Mouse (Mus musculus) embryonic facial prominence, embryonic 11.5 days (tissue): ENCODE measurements at regions not wholly inside any gene's neighbourhood (a gene's known extent, or its start where the extent isn't known, plus 50 kb on each side); places are given as distances from the start of the nearest gene placed in this dataset.

Source experiments
- ATAC-seq: fragments of 200-750 bp; cut with Nextera tagmentation; replicated peaks from 2 replicates; pipeline ENCODE4 v1.8.0; 2017; ENCODE audit warnings: low read depth; ENCODE audit not compliant: insufficient number of reproducible peaks, low FRiP score, low TSS enrichment
- DNase-seq: peaks from one replicate; pipeline ENCODE4 v3.0.0-alpha.2; 2015; ENCODE audit warnings: low spot score
- H3K27ac ChIP-seq: fragments of 300-500 bp; sonication (generic); replicated peaks from 2 replicates; pipeline ENCODE4 v1.5.1; 2014; ENCODE audit warnings: mild to moderate bottlenecking, low read depth, low read length, control low read depth
- H3K27me3 ChIP-seq: fragments of 300-500 bp; sonication (generic); 2 replicates; pipeline ENCODE4 v1.6.1; 2014; ENCODE audit warnings: mild to moderate bottlenecking, low read length, moderate library complexity, mixed read lengths; ENCODE audit not compliant: control insufficient read depth, insufficient read depth
- H3K36me3 ChIP-seq: fragments of 300-500 bp; sonication (generic); replicated peaks from 2 replicates; pipeline ENCODE4 v1.6.1; 2014; ENCODE audit warnings: low read depth, mild to moderate bottlenecking, low read length, moderate library complexity, mixed read lengths; ENCODE audit not compliant: control insufficient read depth, insufficient read depth
- H3K4me1 ChIP-seq: fragments of 300-500 bp; sonication (generic); 2 replicates; pipeline ENCODE4 v1.6.1; 2014; ENCODE audit warnings: low read length, mixed read lengths; ENCODE audit not compliant: control insufficient read depth, insufficient read depth
- H3K4me2 ChIP-seq: fragments of 300-500 bp; sonication (generic); 2 replicates; pipeline ENCODE4 v1.6.1; 2014; ENCODE audit warnings: low read depth, mild to moderate bottlenecking, control low read depth, low read length, moderate library complexity
- H3K4me3 ChIP-seq: fragments of 300-500 bp; sonication (generic); 2 replicates; pipeline ENCODE4 v1.5.1; 2014; ENCODE audit warnings: low read depth, low read length, control low read depth
- H3K9ac ChIP-seq: fragments of 300-500 bp; sonication (generic); replicated peaks from 2 replicates; pipeline ENCODE4 v1.6.1; 2014; ENCODE audit warnings: mild to moderate bottlenecking, control low read depth, low read length
- H3K9me3 ChIP-seq: fragments of 300-500 bp; sonication (generic); replicated peaks from 2 replicates; pipeline ENCODE4 v1.6.1; 2016; ENCODE audit warnings: mild to moderate bottlenecking, low read length, inconsistent platforms, mixed read lengths; ENCODE audit not compliant: control insufficient read depth
- WGBS: fragments of 180-500 bp; shearing (Covaris S2); extraction: QIAGEN DNeasy Blood & Tissue Kit; methylation state at CpG from one replicate; pipeline ENCODE4 v1.1.7; 2014; 5-methylcytosine and 5-hydroxymethylcytosine counted together

DNA sequence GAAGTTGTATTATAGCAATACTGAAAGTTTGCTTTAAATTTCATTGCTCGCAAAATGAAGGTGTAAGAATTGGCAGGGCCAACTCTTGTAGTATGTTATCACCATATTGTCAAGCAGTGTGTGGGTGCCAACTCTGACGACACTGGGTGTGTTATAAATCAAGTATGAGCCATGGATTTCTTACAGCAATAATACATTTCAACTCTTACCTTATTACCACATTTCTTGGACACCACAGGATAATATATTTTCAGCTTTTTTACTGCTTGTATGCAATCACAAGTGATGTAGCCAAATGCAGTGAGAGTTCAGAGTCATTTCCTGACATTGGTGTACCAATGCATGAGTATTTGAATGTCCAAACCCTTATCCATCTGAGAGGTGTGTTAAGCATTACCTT, 1529.2 kb upstream of the Zeb2 start:
- Histone ChIP-seq H3K4me3 (no peak overlapping the region), H3K36me3 (no peaks in the 10 kb centered on the region), H3K9ac (no peak overlapping the region), H3K27ac (no peak overlapping the region), H3K27me3 (no peaks in the 10 kb centered on the region), H3K9me3 (no peaks in the 10 kb centered on the region), H3K4me1 (no peaks in the 10 kb centered on the region), H3K4me2 (no peak overlapping the region)
- no peak for DNase-seq
- no peak for ATAC-seq
- WGBS = 86% methylated on average over 2 of the region's 2 CpGs

DNA sequence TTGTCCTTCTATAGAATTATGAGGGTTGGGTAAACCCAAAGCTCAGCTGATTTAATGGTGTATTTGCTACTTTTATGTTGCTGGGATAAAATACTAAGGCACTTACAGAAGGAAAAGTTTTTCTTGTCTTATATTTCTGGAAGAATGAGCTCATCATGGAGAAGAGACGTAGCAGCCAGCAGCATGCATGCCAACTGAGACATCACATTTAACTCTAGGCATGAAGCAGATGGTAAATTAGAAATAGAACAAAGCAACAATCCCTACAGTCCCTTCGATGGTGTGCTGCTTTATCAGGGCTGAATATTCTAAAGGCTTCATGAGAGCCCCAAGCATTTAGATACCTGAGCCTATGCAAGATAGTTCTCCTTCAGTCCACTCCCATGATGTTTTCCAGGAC, 1492.0 kb upstream of the Zeb2 start:
- H3K9me3 ChIP-seq = no peaks in the 10 kb centered on the region
- WGBS = 80% methylated on average over 2 of the region's 2 CpGs
- H3K4me3 ChIP-seq = no peak overlapping the region
- no peaks in the 10 kb centered on the region for H3K36me3 ChIP-seq
- ATAC-seq (no peak), DNase-seq (no peak)
- no peaks in the 10 kb centered on the region for H3K27me3 ChIP-seq
- H3K9ac ChIP-seq = no peak overlapping the region
- no peaks in the 10 kb centered on the region for H3K4me1 ChIP-seq
- H3K4me2 ChIP-seq = no peak overlapping the region
- no peak overlapping the region for H3K27ac ChIP-seq

DNA sequence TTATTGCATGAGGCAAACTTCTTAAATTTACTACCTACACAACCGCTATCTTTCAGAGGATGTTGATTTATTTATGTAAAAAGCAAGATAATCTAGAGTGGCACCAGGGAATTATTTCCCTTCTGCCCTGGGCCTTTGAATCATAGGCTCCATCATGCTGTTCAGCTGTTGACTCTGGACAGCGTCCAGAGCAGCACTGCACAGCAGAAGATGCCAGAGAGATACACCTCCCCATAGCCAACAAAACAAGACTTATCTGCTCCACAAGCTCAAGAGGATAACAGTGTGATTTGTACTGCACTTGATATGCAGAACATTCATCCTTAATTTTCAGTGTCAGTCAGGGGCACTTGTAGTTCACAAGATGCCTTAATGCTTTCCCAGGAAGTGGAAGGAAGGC, 1464.6 kb upstream of the Zeb2 start:
- no peak for ATAC-seq
- Histone ChIP-seq H3K4me1 (no peaks in the 10 kb centered on the region), H3K9me3 (no peaks in the 10 kb centered on the region), H3K27me3 (no peaks in the 10 kb centered on the region), H3K4me3 (no peak overlapping the region), H3K36me3 (no peaks in the 10 kb centered on the region), H3K4me2 (no peak overlapping the region), H3K9ac (no peak overlapping the region), H3K27ac (no peak overlapping the region)
- no peak for DNase-seq
- 61% methylated on average over 2 of the region's 2 CpGs for WGBS

- no peak for ATAC-seq
These were observed 1453.2 kb upstream of the Zeb2 start for GRCm38 (mm10) chr2:46570416-46570815.

DNA sequence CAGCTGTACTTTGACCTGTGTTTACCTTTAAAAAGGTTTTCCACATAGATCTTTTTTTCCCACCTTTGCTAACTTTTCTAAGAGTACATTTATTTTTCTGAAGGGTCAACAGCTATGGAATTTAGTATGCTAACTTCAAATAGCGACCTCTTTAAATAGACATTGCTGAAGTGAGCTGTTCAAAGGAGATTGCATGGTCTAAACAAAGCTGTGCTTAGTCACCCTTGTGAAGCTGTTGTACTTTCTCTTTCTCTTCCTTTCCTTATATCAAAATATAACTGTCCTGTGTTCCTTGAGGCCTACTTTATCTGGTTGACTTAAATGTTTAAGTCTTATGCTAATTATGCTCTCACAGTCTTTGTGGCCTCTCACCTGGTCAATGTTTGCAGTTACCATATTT, 1416.2 kb upstream of the Zeb2 start:
- Histone ChIP-seq H3K9ac (no peak overlapping the region), H3K27ac (no peak overlapping the region), H3K4me3 (no peak overlapping the region), H3K36me3 (no peaks in the 10 kb centered on the region), H3K4me2 (no peak overlapping the region), H3K27me3 (no peaks in the 10 kb centered on the region), H3K9me3 (no peaks in the 10 kb centered on the region), H3K4me1 (no peaks in the 10 kb centered on the region)
- DNase-seq (no peak), ATAC-seq (no peak)
- WGBS = 61% methylated on average over 1 of the region's 1 CpGs

More at GRCm38 (mm10) chr2:46570416-46570815, 1453.2 kb upstream of the Zeb2 start:
- no peak overlapping the region for H3K27ac ChIP-seq
- no peak for DNase-seq
- no peaks in the 10 kb centered on the region for H3K27me3 ChIP-seq
- H3K9me3 ChIP-seq = no peaks in the 10 kb centered on the region
- no peak overlapping the region for H3K4me3 ChIP-seq
- no peak overlapping the region for H3K9ac ChIP-seq
- H3K4me1 ChIP-seq = no peaks in the 10 kb centered on the region
- no peak overlapping the region for H3K4me2 ChIP-seq
- no peaks in the 10 kb centered on the region for H3K36me3 ChIP-seq
- 85% methylated on average over 2 of the region's 2 CpGs for whole genome bisulfite sequencing

GRCm38 (mm10) chr2:46530686-46531085, 1413.5 kb upstream of the Zeb2 start:
- 77% methylated on average over 1 of the region's 1 CpGs for WGBS
- Histone ChIP-seq H3K9ac (no peak overlapping the region), H3K4me1 (no peaks in the 10 kb centered on the region), H3K4me3 (no peak overlapping the region), H3K27me3 (no peaks in the 10 kb centered on the region), H3K4me2 (no peak overlapping the region), H3K27ac (no peak overlapping the region), H3K9me3 (no peaks in the 10 kb centered on the region), H3K36me3 (no peaks in the 10 kb centered on the region)
- no peak for DNase-seq
- no peak for ATAC-seq

DNA sequence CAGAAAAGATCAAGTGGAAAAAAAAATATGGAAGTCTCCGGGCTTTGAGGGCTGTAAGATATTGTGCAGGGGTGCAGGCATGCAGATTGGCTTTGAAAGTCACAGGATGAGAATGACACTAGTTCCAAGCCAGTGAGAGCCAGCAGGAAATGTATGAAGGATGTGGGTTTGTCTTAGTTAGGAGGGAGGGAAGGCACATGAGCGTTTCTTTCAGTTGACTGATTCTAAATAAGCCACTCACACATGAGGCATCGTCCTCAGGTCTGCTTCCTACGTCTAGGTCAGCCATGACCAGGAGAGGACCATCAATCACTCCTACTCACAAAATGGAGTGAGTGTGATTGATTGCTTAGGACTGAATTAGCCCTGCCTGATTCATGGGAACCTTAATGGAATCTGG, 1408.0 kb upstream of the Zeb2 start:
- no peaks in the 10 kb centered on the region for H3K4me1 ChIP-seq
- 59% methylated on average over 4 of the region's 4 CpGs for WGBS
- no peaks in the 10 kb centered on the region for H3K36me3 ChIP-seq
- H3K27me3 ChIP-seq = no peaks in the 10 kb centered on the region
- DNase-seq (no peak), ATAC-seq (no peak)
- no peak overlapping the region for H3K9ac ChIP-seq
- no peak overlapping the region for H3K27ac ChIP-seq
- H3K4me3 ChIP-seq = no peak overlapping the region
- H3K4me2 ChIP-seq = no peak overlapping the region
- H3K9me3 ChIP-seq = no peaks in the 10 kb centered on the region

- H3K27me3 ChIP-seq = no peaks in the 10 kb centered on the region
- ATAC-seq (no peak), DNase-seq (no peak)
- H3K4me3 ChIP-seq = no peak overlapping the region
- H3K9ac ChIP-seq = no peak overlapping the region
- H3K4me2 ChIP-seq = no peak overlapping the region
- 59% methylated on average over 6 of the region's 6 CpGs for WGBS
- H3K27ac ChIP-seq = no peak overlapping the region
- H3K9me3 ChIP-seq = no peaks in the 10 kb centered on the region
- H3K36me3 ChIP-seq = no peaks in the 10 kb centered on the region
- no peaks in the 10 kb centered on the region for H3K4me1 ChIP-seq
These were observed 1407.4 kb upstream of the Zeb2 start for GRCm38 (mm10) chr2:46524625-46525024.
